Mouse (Mus musculus): Measurements from ENCODE around the gene Amph. TPM values are rescaled to one million over a fixed set of nuclear protein-coding genes. Genes with fewer than 3 reads are reported as not detected.

The Amph gene
- polyA plus RNA-seq, 1 experiment = not detected

DNA sequence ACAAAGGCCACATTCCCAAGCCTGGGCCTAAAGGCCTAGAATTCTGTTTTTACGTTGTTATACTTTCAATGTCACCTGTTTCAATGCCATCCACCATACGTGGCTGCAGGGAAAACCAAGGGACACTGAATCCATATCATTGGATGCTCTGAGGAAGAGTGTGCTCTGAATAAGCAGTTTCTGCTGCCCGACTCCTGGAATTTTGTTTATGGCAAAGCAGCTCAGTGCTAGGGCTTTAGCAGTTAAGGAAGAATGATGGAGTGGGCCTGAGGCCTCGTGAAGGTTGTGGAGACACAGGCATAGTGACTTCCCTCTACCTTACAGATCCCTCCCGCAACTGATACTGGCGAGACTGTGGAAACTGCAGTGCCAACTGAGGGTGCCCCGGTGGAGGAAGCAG lies 189.2 kb downstream of the Amph start:
- H3K4me3 ChIP-seq (replicated peaks) = no peak overlapping the region
- TF ChIP-seq GATA1 (IDR thresholded peaks at IDR 0.05; ENCODE audit: borderline replicate concordance, low read length) (no peak), FLI1 (IDR thresholded peaks at IDR 0.05; ENCODE audit: low read length) (no peak)
- H3K9me3 ChIP-seq = peaks cover 11% of the 10 kb centered on the region; the same call in 1 of the 2 replicates
- H3K4me1 ChIP-seq = peaks cover 4% of the 10 kb centered on the region; the same call in 1 of the 2 replicates
- H3K36me3 ChIP-seq (replicated peaks; ENCODE audit: low read length) = no peaks in the 10 kb centered on the region
- no peaks in the 10 kb centered on the region for H3K27me3 ChIP-seq (replicated peaks)

DNA sequence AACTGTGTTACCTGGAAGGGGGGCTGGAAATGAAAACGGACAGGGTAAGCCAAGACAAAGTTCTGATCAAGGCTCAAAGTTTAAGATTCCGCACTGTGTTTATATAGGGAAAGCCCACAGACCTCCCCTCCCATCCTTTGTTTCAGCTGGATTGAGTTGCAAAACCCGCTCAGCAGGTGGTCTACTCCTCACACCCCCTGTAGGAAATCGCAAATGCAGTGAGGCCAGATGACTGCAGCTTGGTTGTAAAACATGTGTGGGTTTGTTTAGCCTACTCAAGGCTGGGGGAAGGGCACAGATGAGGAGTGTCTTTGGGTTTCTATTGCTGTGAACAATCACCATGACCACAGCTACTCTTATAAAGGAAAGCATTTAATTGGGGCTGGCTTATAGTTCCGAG lies 189.9 kb downstream of the Amph start:
- peaks cover 4% of the 10 kb centered on the region; the same call in 1 of the 2 replicates for H3K4me1 ChIP-seq
- H3K27me3 ChIP-seq (replicated peaks) = no peaks in the 10 kb centered on the region
- TF ChIP-seq GATA1 (IDR thresholded peaks at IDR 0.05; ENCODE audit: borderline replicate concordance, low read length) (no peak), FLI1 (IDR thresholded peaks at IDR 0.05; ENCODE audit: low read length) (no peak)
- H3K9me3 ChIP-seq = peaks cover 11% of the 10 kb centered on the region; the same call in 1 of the 2 replicates
- no peak overlapping the region for H3K4me3 ChIP-seq (replicated peaks)
- H3K36me3 ChIP-seq (replicated peaks; ENCODE audit: low read length) = no peaks in the 10 kb centered on the region

DNA sequence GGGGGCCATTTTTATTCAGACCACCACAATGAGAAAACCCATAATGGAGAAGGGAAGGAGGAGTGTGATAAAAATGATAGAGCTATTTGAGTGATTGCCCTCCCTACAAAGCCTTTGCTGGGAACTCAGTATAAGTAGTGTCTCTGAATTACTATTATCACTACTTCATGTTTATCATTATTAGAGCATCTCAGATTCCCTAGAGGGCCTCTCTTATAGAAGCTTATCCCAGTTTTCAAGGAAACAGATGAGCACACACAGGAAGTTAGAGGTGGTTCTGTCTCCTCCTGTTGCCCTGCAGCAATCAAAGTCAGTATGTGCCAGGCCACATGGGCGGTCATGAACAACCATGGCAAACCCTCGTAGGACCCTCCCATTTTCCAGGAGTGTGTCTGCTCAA lies 190.5 kb downstream of the Amph start:
- no peaks in the 10 kb centered on the region for H3K27me3 ChIP-seq (replicated peaks)
- H3K36me3 ChIP-seq (replicated peaks; ENCODE audit: low read length) = no peaks in the 10 kb centered on the region
- no peak overlapping the region for H3K4me3 ChIP-seq (replicated peaks)
- H3K4me1 ChIP-seq = peaks cover 4% of the 10 kb centered on the region; the same call in 1 of the 2 replicates
- TF ChIP-seq GATA1 (IDR thresholded peaks at IDR 0.05; ENCODE audit: borderline replicate concordance, low read length) = no peak
- no peak for TF ChIP-seq FLI1 (IDR thresholded peaks at IDR 0.05; ENCODE audit: low read length)
- H3K9me3 ChIP-seq = peaks cover 11% of the 10 kb centered on the region; the same call in 1 of the 2 replicates

DNA sequence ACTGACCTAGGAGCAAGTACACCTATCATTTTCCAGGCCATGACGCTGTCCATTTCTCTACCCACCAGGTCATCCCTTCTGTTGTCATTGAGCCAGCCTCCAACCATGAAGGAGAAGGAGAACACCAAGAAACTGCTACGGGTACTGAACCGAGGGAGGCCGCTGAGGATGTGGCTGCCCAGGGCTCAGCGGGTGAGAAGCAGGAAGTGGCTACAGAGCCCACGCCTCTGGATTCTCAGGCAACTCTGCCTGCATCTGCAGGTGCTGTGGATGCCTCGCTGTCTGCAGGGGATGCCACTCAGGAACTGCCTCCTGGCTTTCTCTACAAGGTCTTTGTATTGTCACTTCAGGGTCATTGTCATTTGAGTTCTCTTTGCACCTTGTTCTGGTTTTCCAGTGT lies 191.1 kb downstream of the Amph start:
- Histone ChIP-seq H3K4me3 (replicated peaks) (no peak overlapping the region), H3K36me3 (replicated peaks; ENCODE audit: low read length) (no peaks in the 10 kb centered on the region), H3K27me3 (replicated peaks) (no peaks in the 10 kb centered on the region), H3K4me1 (peaks cover 4% of the 10 kb centered on the region; the same call in 1 of the 2 replicates), H3K9me3 (peaks cover 11% of the 10 kb centered on the region; the same call in 1 of the 2 replicates)
- TF ChIP-seq GATA1 (IDR thresholded peaks at IDR 0.05; ENCODE audit: borderline replicate concordance, low read length) = no peak
- TF ChIP-seq FLI1 (IDR thresholded peaks at IDR 0.05; ENCODE audit: low read length) = no peak

DNA sequence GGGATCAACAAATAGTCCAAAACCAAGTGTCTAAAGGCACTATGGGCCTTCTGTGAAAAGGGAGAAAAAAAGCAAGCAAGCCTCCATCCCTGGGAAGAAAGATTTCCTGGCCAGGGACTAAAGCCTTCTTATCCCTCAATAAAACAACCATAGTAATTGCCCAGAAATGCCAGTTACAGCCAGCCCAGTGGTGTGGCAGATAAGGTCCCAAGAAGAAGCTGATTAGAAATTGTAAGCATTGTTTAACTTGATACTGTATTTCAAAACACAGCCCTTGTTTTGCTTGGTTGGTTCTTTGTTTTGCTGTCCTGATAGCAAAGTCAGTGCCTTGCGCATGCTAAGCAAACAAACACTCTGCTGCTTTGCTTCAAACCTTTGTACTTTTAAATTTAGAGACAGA lies 191.8 kb downstream of the Amph start:
- Histone ChIP-seq H3K27me3 (replicated peaks) (no peaks in the 10 kb centered on the region), H3K4me1 (peaks cover 4% of the 10 kb centered on the region; the same call in 1 of the 2 replicates), H3K36me3 (replicated peaks; ENCODE audit: low read length) (no peaks in the 10 kb centered on the region), H3K9me3 (peaks cover 12% of the 10 kb centered on the region; the same call in 1 of the 2 replicates), H3K4me3 (replicated peaks) (no peak overlapping the region)
- TF ChIP-seq GATA1 (IDR thresholded peaks at IDR 0.05; ENCODE audit: borderline replicate concordance, low read length) (no peak), FLI1 (IDR thresholded peaks at IDR 0.05; ENCODE audit: low read length) (no peak)

DNA sequence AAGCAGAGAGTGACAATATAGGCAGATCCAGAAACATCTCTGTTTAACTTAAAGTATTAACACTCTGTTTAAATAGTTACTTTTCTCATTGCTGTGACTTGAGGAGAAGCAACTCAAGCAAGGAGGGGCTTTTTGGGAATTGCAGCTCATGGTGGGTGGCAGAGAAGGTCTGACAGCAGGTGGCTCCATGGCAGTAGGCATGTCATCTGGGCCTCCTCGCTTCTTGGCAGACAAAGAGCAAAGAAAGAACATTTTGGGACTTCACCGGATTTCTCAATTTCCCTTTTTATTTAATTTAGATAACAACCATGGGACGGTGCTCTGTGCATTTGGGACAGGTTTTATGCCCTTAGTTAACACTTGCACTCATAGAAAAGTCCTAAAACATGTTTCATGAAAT lies 195.8 kb downstream of the Amph start:
- peaks cover 6% of the 10 kb centered on the region; the same call in 1 of the 2 replicates for H3K9me3 ChIP-seq
- peaks cover 4% of the 10 kb centered on the region; the same call in 1 of the 2 replicates for H3K4me1 ChIP-seq
- H3K4me3 ChIP-seq (replicated peaks) = no peak overlapping the region
- TF ChIP-seq GATA1 (IDR thresholded peaks at IDR 0.05; ENCODE audit: borderline replicate concordance, low read length) (no peak), FLI1 (IDR thresholded peaks at IDR 0.05; ENCODE audit: low read length) (no peak)
- no peaks in the 10 kb centered on the region for H3K36me3 ChIP-seq (replicated peaks; ENCODE audit: low read length)
- no peaks in the 10 kb centered on the region for H3K27me3 ChIP-seq (replicated peaks)

DNA sequence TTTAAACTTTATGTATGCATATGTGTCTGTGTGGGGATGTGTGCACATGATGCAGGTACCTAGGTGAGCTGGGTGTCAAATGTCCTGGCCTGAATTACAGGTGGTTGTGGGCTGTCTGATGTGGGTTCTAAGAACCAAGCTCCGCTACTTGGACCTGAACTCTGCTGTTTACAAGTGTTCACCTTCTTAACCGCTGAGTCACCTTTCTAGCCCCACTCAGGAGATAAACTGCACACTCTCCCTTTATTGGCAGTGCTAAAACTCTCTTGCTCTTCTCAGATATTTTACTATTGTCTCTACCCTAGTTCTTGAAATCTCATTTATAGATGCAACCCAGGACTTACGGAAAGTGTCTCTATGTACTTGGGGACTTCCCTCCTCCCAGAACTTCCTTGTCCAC lies 199.5 kb downstream of the Amph start:
- TF ChIP-seq GATA1 (IDR thresholded peaks at IDR 0.05; ENCODE audit: borderline replicate concordance, low read length) (no peak), FLI1 (IDR thresholded peaks at IDR 0.05; ENCODE audit: low read length) (no peak)
- peaks cover 6% of the 10 kb centered on the region; the same call in 1 of the 2 replicates for H3K9me3 ChIP-seq

DNA sequence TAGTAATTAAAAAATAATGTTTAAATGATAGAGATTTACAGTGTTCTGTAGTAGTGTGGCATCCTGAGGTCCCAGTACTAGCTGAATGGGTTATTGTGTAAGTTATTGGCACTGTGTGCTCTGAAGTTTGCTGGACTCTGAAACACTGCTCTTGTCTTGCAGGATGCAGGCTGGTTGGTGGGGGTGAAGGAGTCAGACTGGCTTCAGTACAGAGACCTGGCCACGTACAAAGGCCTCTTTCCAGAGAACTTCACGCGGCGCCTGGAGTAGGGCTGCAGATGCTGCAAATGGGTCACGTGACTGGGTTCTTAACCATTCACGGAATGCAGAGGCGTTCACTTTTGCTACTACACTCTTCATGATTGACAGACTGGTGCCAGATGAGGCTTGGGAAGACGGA lies 201.6 kb downstream of the Amph start:
- TF ChIP-seq GATA1 (IDR thresholded peaks at IDR 0.05; ENCODE audit: borderline replicate concordance, low read length) (no peak), FLI1 (IDR thresholded peaks at IDR 0.05; ENCODE audit: low read length) (no peak)

More for the DNA sequence above, 199.5 kb downstream of the Amph start:
- no peak overlapping the region for H3K4me3 ChIP-seq (replicated peaks)
- peaks cover 14% of the 10 kb centered on the region for H3K4me1 ChIP-seq
- H3K36me3 ChIP-seq (replicated peaks; ENCODE audit: low read length) = no peaks in the 10 kb centered on the region
- H3K27me3 ChIP-seq (replicated peaks) = no peaks in the 10 kb centered on the region

DNA sequence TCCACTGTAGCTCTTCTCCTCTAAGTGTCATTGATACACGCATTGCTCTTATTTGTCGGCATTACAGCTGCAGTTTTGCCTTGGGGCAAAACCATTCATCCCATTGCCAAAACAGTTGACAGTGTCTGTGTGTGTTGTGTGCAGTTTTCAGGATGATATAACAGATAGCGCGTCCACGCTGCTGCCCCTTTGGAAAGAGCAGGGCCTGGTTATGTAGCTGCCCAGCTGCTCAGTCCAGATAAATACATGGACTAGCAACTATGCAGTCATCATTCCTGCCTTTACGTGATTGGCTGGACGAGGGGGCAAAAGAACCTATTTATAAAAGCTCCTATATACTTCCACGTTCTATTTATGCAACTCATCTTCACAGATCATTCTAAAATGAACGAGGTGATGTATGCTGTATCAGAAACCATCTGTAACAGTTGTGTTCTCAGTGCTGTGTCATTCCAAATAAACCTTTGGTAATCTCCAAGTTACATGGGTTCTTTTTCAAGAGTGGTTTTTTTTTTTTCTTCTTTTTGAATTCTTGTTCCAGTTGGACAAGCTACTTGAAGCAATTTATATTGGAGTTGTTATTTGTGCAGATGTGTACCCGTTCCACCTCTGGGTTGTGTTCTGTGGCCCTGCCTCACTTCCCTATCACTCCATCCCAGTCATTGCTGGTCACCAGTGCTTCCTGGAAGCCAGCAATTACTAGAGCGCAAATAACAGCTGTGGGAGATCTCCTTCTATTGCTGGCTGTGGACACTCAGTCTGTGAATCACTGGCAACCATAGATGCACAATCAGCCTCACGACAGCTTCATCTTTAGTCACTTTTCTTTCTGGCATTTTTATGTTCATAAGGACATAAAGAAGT lies 202.7 kb downstream of the Amph start:
- H3K4me3 ChIP-seq (replicated peaks) = no peak overlapping the region
- TF ChIP-seq FLI1 (IDR thresholded peaks at IDR 0.05; ENCODE audit: low read length) (no peak), GATA1 (IDR thresholded peaks at IDR 0.05; ENCODE audit: borderline replicate concordance, low read length) (no peak)
- peaks cover 14% of the 10 kb centered on the region for H3K4me1 ChIP-seq
- H3K9me3 ChIP-seq = peaks cover 3% of the 10 kb centered on the region; the same call in 1 of the 2 replicates
- H3K36me3 ChIP-seq (replicated peaks; ENCODE audit: low read length) = no peaks in the 10 kb centered on the region
- H3K27me3 ChIP-seq (replicated peaks) = no peaks in the 10 kb centered on the region

More for the DNA sequence above, 201.6 kb downstream of the Amph start:
- H3K36me3 ChIP-seq (replicated peaks; ENCODE audit: low read length) = no peaks in the 10 kb centered on the region
- peaks cover 14% of the 10 kb centered on the region for H3K4me1 ChIP-seq
- no peaks in the 10 kb centered on the region for H3K27me3 ChIP-seq (replicated peaks)
- H3K4me3 ChIP-seq (replicated peaks) = no peak overlapping the region
- H3K9me3 ChIP-seq = peaks cover 6% of the 10 kb centered on the region; the same call in 1 of the 2 replicates

DNA sequence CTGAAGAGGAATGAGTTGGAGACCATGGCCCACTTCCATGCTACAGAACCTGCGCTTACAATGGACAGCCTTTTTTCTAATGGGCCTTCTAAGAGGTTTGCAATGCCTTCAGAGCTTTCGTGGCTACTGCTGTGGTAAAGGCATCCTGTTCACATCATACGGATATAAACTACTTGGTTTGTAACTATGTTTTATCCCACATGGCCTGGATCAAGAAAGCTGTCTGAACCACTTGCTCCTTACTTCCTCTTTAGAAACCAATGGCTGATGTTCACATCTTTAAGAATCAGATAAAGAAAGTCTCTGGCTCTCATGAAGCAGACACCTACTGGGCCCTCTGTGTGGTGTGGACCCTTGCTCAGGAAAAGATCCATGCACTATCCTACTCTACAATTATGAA lies 204.1 kb downstream of the Amph start:
- TF ChIP-seq GATA1 (IDR thresholded peaks at IDR 0.05; ENCODE audit: borderline replicate concordance, low read length) (no peak), FLI1 (IDR thresholded peaks at IDR 0.05; ENCODE audit: low read length) (no peak)
- H3K9me3 ChIP-seq = no peaks in the 10 kb centered on the region
- H3K4me3 ChIP-seq (replicated peaks) = no peak overlapping the region
- no peaks in the 10 kb centered on the region for H3K36me3 ChIP-seq (replicated peaks; ENCODE audit: low read length)
- peaks cover 14% of the 10 kb centered on the region for H3K4me1 ChIP-seq
- H3K27me3 ChIP-seq (replicated peaks) = no peaks in the 10 kb centered on the region
